8 mouse cellular contexts compared by ENCODE assay signal in the genomic region with DNA sequence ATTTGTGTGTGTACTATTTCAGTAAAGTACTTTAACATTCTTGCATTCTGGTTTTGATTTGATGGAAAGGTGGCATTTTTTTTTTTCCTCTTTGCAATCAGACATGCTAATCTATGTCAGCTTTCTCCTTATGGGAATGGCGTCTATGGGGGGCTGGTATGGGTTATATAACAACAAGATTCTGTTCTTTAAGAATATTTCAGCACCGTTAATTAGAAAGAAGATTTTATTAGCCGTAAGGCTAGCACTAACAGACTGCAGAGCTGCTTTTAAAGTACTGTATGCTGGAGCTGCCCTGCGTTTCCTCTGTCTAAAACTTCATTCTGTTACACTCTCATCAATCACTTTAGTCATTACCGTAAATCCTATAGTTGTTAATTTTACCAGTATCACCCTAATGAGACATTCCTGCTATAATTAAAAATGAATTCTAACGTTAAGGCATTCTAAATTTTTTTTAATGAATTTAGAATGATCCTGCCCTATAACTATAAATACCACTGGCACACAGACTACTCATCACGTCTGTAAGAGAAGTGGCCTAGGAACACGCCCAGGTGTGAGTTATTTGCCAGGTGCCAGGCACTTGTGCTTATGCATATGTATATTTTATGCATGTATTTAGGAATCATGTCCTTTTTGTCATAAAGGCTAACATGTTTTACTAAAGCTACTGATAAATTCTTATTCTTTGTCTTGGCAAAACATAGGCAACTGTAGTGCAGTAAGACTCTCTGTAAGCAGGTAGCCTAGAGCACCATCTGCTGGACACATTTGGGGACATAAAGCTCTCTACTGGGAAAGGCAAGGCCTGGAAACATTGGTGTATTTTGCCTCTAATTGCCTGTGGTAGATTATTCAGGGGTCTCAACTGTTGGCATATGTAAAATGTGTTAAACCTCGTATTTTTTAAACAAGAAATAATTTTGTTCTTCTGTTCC.
DNase-seq lines count a peak whose midpoint lies in the region; ATAC-seq and TF ChIP-seq lines count a peak whose summit lies in the region.

No protein-coding gene starts in this region.

- H3K79me2 ChIP-seq in heart, adult 2 months (replicated peaks; ENCODE audit: control insufficient read depth, insufficient read depth, low read length): no peaks in the 10 kb centered on the region

- peak; percentile 36 to 42 for DNase-seq in heart, adult 2 months
- DNase-seq in heart, postnatal 25 days (ENCODE audit: low spot score): no peak
- DNase-seq in adrenal gland, adult 8-10 months: peak; percentile 46
- DNase-seq in embryonic facial prominence, embryonic 11.5 days (ENCODE audit: low spot score): peak; percentile 92
- peak; percentile 60 for DNase-seq in hindbrain, embryonic 10.5 days (ENCODE audit: low spot score)
- DNase-seq in layer of hippocampus, adult 9-10 months (ENCODE audit: low spot score): peak; percentile 79
- DNase-seq in right cerebral cortex, postnatal 25 days: peak; percentile 68

- H3K27ac ChIP-seq in heart, adult 2 months: no peak overlapping the region
- H3K27ac ChIP-seq in embryonic facial prominence, embryonic 11.5 days (replicated peaks; ENCODE audit: low read depth, low read length): no peak overlapping the region
- no peak overlapping the region for H3K27ac ChIP-seq in hindbrain, embryonic 10.5 days

- intact Hi-C loops in heart, adult 2 months (cut with DNase I): loop anchor here (5.0 to 10.0 kb wide), 2 partner anchors 437 to 494 kb away; no protein-coding TSS in a partner anchor
- intact Hi-C loops in heart, postnatal 25 days (cut with DNase I): loop anchor here (5.0 kb wide), 2 partner anchors 434 to 494 kb away; no protein-coding TSS in a partner anchor

- no peaks in the 10 kb centered on the region for H3K9me3 ChIP-seq in embryonic facial prominence, embryonic 11.5 days (replicated peaks; ENCODE audit: control insufficient read depth, low read length)
- no peaks in the 10 kb centered on the region for H3K9me3 ChIP-seq in hindbrain, embryonic 10.5 days

- peak; percentile 85 for TF ChIP-seq CTCF in heart, adult 2 months (IDR thresholded peaks at IDR 0.05)

- no peaks in the 10 kb centered on the region for H3K27me3 ChIP-seq in heart, adult 2 months (ENCODE audit: control insufficient read depth, insufficient read depth, low read length)
- H3K27me3 ChIP-seq in embryonic facial prominence, embryonic 11.5 days (ENCODE audit: control insufficient read depth, insufficient read depth, low read length): no peaks in the 10 kb centered on the region
- no peaks in the 10 kb centered on the region for H3K27me3 ChIP-seq in hindbrain, embryonic 10.5 days (ENCODE audit: insufficient read depth, poor library complexity, severe bottlenecking)

- no peak for TF ChIP-seq EP300 in heart, adult 2 months (IDR thresholded peaks at IDR 0.05; ENCODE audit: insufficient read depth, low read depth, low read length)

- no peak for TF ChIP-seq POLR2A in heart, adult 2 months (IDR thresholded peaks at IDR 0.05; ENCODE audit: insufficient read depth, low read depth, low read length)

- no peaks in the 10 kb centered on the region for H3K36me3 ChIP-seq in heart, adult 2 months (ENCODE audit: control insufficient read depth, insufficient read depth, low read length)
- H3K36me3 ChIP-seq in embryonic facial prominence, embryonic 11.5 days (replicated peaks; ENCODE audit: control insufficient read depth, insufficient read depth, low read depth, low read length): no peaks in the 10 kb centered on the region
- H3K36me3 ChIP-seq in hindbrain, embryonic 10.5 days: no peaks in the 10 kb centered on the region

- 71% methylated on average over 9 of the region's 9 CpGs for WGBS in heart, adult 2 months
- 57% methylated on average over 9 of the region's 9 CpGs for WGBS in embryonic facial prominence, embryonic 11.5 days
- WGBS in hindbrain, embryonic 10.5 days: 69% methylated on average over 9 of the region's 9 CpGs

- no peak overlapping the region for H3K4me3 ChIP-seq in heart, adult 2 months
- no peak overlapping the region for H3K4me3 ChIP-seq in embryonic facial prominence, embryonic 11.5 days (ENCODE audit: low read depth, low read length)
- no peak overlapping the region for H3K4me3 ChIP-seq in hindbrain, embryonic 10.5 days

- no peak overlapping the region for H3K4me2 ChIP-seq in embryonic facial prominence, embryonic 11.5 days (ENCODE audit: low read depth, low read length)

- ATAC-seq in embryonic facial prominence, embryonic 11.5 days (replicated peaks; ENCODE audit: insufficient number of reproducible peaks, low FRiP score, low TSS enrichment, low read depth): peak; percentile 79; the same call in 1 of the 2 replicates
- peak; percentile 53 for ATAC-seq in megakaryocyte, adult 5-6 weeks (ENCODE audit: poor library complexity, severe bottlenecking)

- no peak overlapping the region for H3K9ac ChIP-seq in heart, adult 2 months (ENCODE audit: low read depth, low read length)
- H3K9ac ChIP-seq in embryonic facial prominence, embryonic 11.5 days (replicated peaks; ENCODE audit: low read length): no peak overlapping the region

- H3K4me1 ChIP-seq in heart, adult 2 months (ENCODE audit: control insufficient read depth, insufficient read depth, low read length): no peaks in the 10 kb centered on the region
- no peaks in the 10 kb centered on the region for H3K4me1 ChIP-seq in embryonic facial prominence, embryonic 11.5 days (ENCODE audit: control insufficient read depth, insufficient read depth, low read length)
- 0 out of 2 replicates have a peak, but pooled peaks cover 3% of the 10 kb centered on the region for H3K4me1 ChIP-seq in hindbrain, embryonic 10.5 days (replicated peaks)
